Mouse (Mus musculus) G1E (cell line): Measurements from ENCODE around the gene Tsc2. TPM values are rescaled to one million over a fixed set of nuclear protein-coding genes. Genes with fewer than 3 reads are reported as not detected.

Experiments
- ATAC-seq: 2 replicates; pipeline ENCODE4 v1.8.0; 2016; ENCODE audit warnings: mild to moderate bottlenecking; ENCODE audit not compliant: insufficient number of reproducible peaks, poor library complexity, low FRiP score, severe bottlenecking; ENCODE audit errors: extremely low read depth
- DNase-seq: peaks from one replicate; pipeline ENCODE4 v3.0.0; 2012; ENCODE audit warnings: low spot score
- H3K27me3 ChIP-seq: 2 replicates; pipeline ENCODE4 v1.6.1; 2012; ENCODE audit warnings: mild to moderate bottlenecking, low read length, inconsistent platforms; ENCODE audit not compliant: insufficient read depth
- H3K36me3 ChIP-seq: replicated peaks from 2 replicates; pipeline ENCODE3; 2012; ENCODE audit warnings: mild to moderate bottlenecking, inconsistent platforms
- H3K4me1 ChIP-seq: 2 replicates; pipeline ENCODE4 v1.6.1; 2012; ENCODE audit warnings: low read depth, low read length, inconsistent platforms, mixed read lengths; ENCODE audit not compliant: insufficient read depth
- H3K4me3 ChIP-seq: 2 replicates; pipeline ENCODE4 v1.5.1; 2012; ENCODE audit warnings: low read depth, mild to moderate bottlenecking, inconsistent platforms, low read length, moderate library complexity, mixed read lengths
- H3K9me3 ChIP-seq: replicated peaks from 2 replicates; pipeline ENCODE4 v1.6.1; 2012; ENCODE audit warnings: inconsistent platforms
- CTCF ChIP-seq: IDR thresholded peaks from 2 replicates; pipeline ENCODE4 v1.5.1; 2012; ENCODE audit warnings: low read depth, low read length, inconsistent platforms, mixed read lengths
- GATA1 ChIP-seq: IDR thresholded peaks from 2 replicates; pipeline ENCODE4 v1.6.1; 2012; ENCODE audit warnings: borderline replicate concordance, low read length, inconsistent platforms, mixed read lengths
- GATA2 ChIP-seq: IDR thresholded peaks from 2 replicates; pipeline ENCODE4 v1.6.1; 2012; ENCODE audit warnings: low read depth, low read length, inconsistent platforms, borderline replicate concordance
- POLR2AphosphoS5 ChIP-seq: IDR thresholded peaks from 2 replicates; pipeline ENCODE4 v1.6.1; 2012; ENCODE audit warnings: low read depth, low read length, inconsistent platforms; ENCODE audit not compliant: insufficient replicate concordance
- TAL1 ChIP-seq: conservative IDR thresholded peaks from 2 replicates; pipeline ENCODE4 v1.6.1; 2012; ENCODE audit warnings: low read depth, low read length, inconsistent platforms, mixed read lengths
- polyA plus RNA-seq: library from polyadenylated mRNA; stranded (reverse); fragments of >175 nt; gene quantifications from 2 replicates; pipeline ENCODE4 v1.2.3, GENCODE M21; 2012
- total RNA-seq, 2 experiments: library from RNA; stranded (forward) in 1 of 2; stranded (reverse) in 1 of 2; fragments of 200-1000 nt in 1 of 2; fragments of >200 nt in 1 of 2; fragmentation: Nextera tagmentation in 1 of 2; gene quantifications; 2 replicates each; pipeline ENCODE4 v1.2.3; 2014 to 2017

The Tsc2 gene
- total and polyA plus RNA-seq, 3 experiments = 39.7 to 114 (median 66.5) TPM

- ATAC-seq (no peak), DNase-seq (no peak)
- TF ChIP-seq CTCF = no peak
- TF ChIP-seq GATA1 = no peak
- TF ChIP-seq POLR2AphosphoS5 = no peak
- TF ChIP-seq TAL1 = no peak
- no peak for TF ChIP-seq GATA2
- Histone ChIP-seq H3K4me3 (no peak overlapping the region), H3K36me3 (no peaks in the 10 kb centered on the region), H3K27me3 (peaks cover 62% of the 10 kb centered on the region), H3K9me3 (no peaks in the 10 kb centered on the region), H3K4me1 (peaks cover 5% of the 10 kb centered on the region)
Measured at GRCm38 (mm10) chr17:24654969-24655368, 22.5 kb upstream of the Tsc2 start.

- peaks cover 10% of the 10 kb centered on the region for H3K4me1 ChIP-seq
- no peak overlapping the region for H3K4me3 ChIP-seq
- TF ChIP-seq TAL1 (no peak), POLR2AphosphoS5 (no peak), GATA2 (no peak), GATA1 (no peak), CTCF (no peak)
- peaks cover 68% of the 10 kb centered on the region for H3K27me3 ChIP-seq
- no peak for DNase-seq
- H3K9me3 ChIP-seq = no peaks in the 10 kb centered on the region
- no peaks in the 10 kb centered on the region for H3K36me3 ChIP-seq
- no peak for ATAC-seq
Measured at GRCm38 (mm10) chr17:24653967-24654710, 21.7 kb upstream of the Tsc2 start.

GRCm38 (mm10) chr17:24651835-24652234, 19.4 kb upstream of the Tsc2 start:
- Histone ChIP-seq H3K27me3 (peaks cover 69% of the 10 kb centered on the region), H3K4me3 (no peak overlapping the region), H3K9me3 (no peaks in the 10 kb centered on the region), H3K4me1 (peaks cover 10% of the 10 kb centered on the region), H3K36me3 (no peaks in the 10 kb centered on the region)
- ATAC-seq = no peak
- DNase-seq = no peak
- TF ChIP-seq GATA1 (no peak), GATA2 (no peak), TAL1 (no peak), POLR2AphosphoS5 (no peak), CTCF (no peak)

GRCm38 (mm10) chr17:24650766-24651165, 18.3 kb upstream of the Tsc2 start:
- DNase-seq (no peak), ATAC-seq (no peak)
- no peaks in the 10 kb centered on the region for H3K36me3 ChIP-seq
- H3K27me3 ChIP-seq = peaks cover 74% of the 10 kb centered on the region
- no peaks in the 10 kb centered on the region for H3K9me3 ChIP-seq
- H3K4me3 ChIP-seq = no peak overlapping the region
- H3K4me1 ChIP-seq = peaks cover 10% of the 10 kb centered on the region
- no peak for TF ChIP-seq TAL1
- TF ChIP-seq GATA2 = no peak
- no peak for TF ChIP-seq CTCF
- TF ChIP-seq GATA1 = no peak
- TF ChIP-seq POLR2AphosphoS5 = no peak

GRCm38 (mm10) chr17:24650070-24650616, 17.7 kb upstream of the Tsc2 start, which contains the start of gene Slc9a3r2:
Gene Slc9a3r2 (minus strand): TSS chr17:24650327.
- ATAC-seq = no peak
- peaks cover 80% of the 10 kb centered on the region for H3K27me3 ChIP-seq

GRCm38 (mm10) chr17:24649581-24650069, 17.2 kb upstream of the Tsc2 start:
- Histone ChIP-seq H3K36me3 (no peaks in the 10 kb centered on the region), H3K9me3 (no peaks in the 10 kb centered on the region), H3K27me3 (peaks cover 86% of the 10 kb centered on the region), H3K4me3 (peak overlapping the region; percentile 63; the same call in 1 of the 2 replicates), H3K4me1 (peaks cover 10% of the 10 kb centered on the region)
- no peak for TF ChIP-seq CTCF
- TF ChIP-seq GATA2 = no peak
- ATAC-seq (no peak), DNase-seq (no peak)

More at GRCm38 (mm10) chr17:24650070-24650616, 17.7 kb upstream of the Tsc2 start, which contains the start of gene Slc9a3r2:
- Histone ChIP-seq H3K36me3 (no peaks in the 10 kb centered on the region), H3K4me3 (peak within 1 kb of the TSS; percentile 63; the same call in 1 of the 2 replicates), H3K9me3 (no peaks in the 10 kb centered on the region), H3K4me1 (peaks cover 10% of the 10 kb centered on the region)
- DNase-seq = no peak
- no peak for TF ChIP-seq GATA1
- no peak for TF ChIP-seq CTCF
- no peak for TF ChIP-seq POLR2AphosphoS5
